Mouse (Mus musculus) embryonic facial prominence, embryonic 11.5 days (tissue): ENCODE results near the gene Map3k14. TPM values are rescaled to one million over a fixed set of nuclear protein-coding genes. Genes with fewer than 3 reads are reported as not detected.

ENCODE experiments used
- ATAC-seq: fragments of 200-750 bp; cut with Nextera tagmentation; replicated peaks from 2 replicates; pipeline ENCODE4 v1.8.0; 2017; ENCODE audit warnings: low read depth; ENCODE audit not compliant: insufficient number of reproducible peaks, low FRiP score, low TSS enrichment
- DNase-seq: peaks from one replicate; pipeline ENCODE4 v3.0.0-alpha.2; 2015; ENCODE audit warnings: low spot score
- H3K27ac ChIP-seq: fragments of 300-500 bp; sonication (generic); replicated peaks from 2 replicates; pipeline ENCODE4 v1.5.1; 2014; ENCODE audit warnings: mild to moderate bottlenecking, low read depth, low read length, control low read depth
- H3K27me3 ChIP-seq: fragments of 300-500 bp; sonication (generic); 2 replicates; pipeline ENCODE4 v1.6.1; 2014; ENCODE audit warnings: mild to moderate bottlenecking, low read length, moderate library complexity, mixed read lengths; ENCODE audit not compliant: control insufficient read depth, insufficient read depth
- H3K36me3 ChIP-seq: fragments of 300-500 bp; sonication (generic); replicated peaks from 2 replicates; pipeline ENCODE4 v1.6.1; 2014; ENCODE audit warnings: low read depth, mild to moderate bottlenecking, low read length, moderate library complexity, mixed read lengths; ENCODE audit not compliant: control insufficient read depth, insufficient read depth
- H3K4me1 ChIP-seq: fragments of 300-500 bp; sonication (generic); 2 replicates; pipeline ENCODE4 v1.6.1; 2014; ENCODE audit warnings: low read length, mixed read lengths; ENCODE audit not compliant: control insufficient read depth, insufficient read depth
- H3K4me2 ChIP-seq: fragments of 300-500 bp; sonication (generic); 2 replicates; pipeline ENCODE4 v1.6.1; 2014; ENCODE audit warnings: low read depth, mild to moderate bottlenecking, control low read depth, low read length, moderate library complexity
- H3K4me3 ChIP-seq: fragments of 300-500 bp; sonication (generic); 2 replicates; pipeline ENCODE4 v1.5.1; 2014; ENCODE audit warnings: low read depth, low read length, control low read depth
- H3K9ac ChIP-seq: fragments of 300-500 bp; sonication (generic); replicated peaks from 2 replicates; pipeline ENCODE4 v1.6.1; 2014; ENCODE audit warnings: mild to moderate bottlenecking, control low read depth, low read length
- H3K9me3 ChIP-seq: fragments of 300-500 bp; sonication (generic); replicated peaks from 2 replicates; pipeline ENCODE4 v1.6.1; 2016; ENCODE audit warnings: mild to moderate bottlenecking, low read length, inconsistent platforms, mixed read lengths; ENCODE audit not compliant: control insufficient read depth
- WGBS: fragments of 180-500 bp; shearing (Covaris S2); extraction: QIAGEN DNeasy Blood & Tissue Kit; methylation state at CpG from one replicate; pipeline ENCODE4 v1.1.7; 2014; 5-methylcytosine and 5-hydroxymethylcytosine counted together
- polyA plus RNA-seq: library from polyadenylated mRNA; unstranded; fragments of >200 nt; fragmentation: Nextera tagmentation; extraction: Ambion mirVana; gene quantifications from 2 replicates; pipeline ENCODE4 v1.2.1, GENCODE M21; 2014

The Map3k14 gene
- polyA plus RNA-seq, 1 experiment from 2014 or later, result 1.9 TPM

GRCm38 (mm10) chr11:103262412-103263267, 4.6 kb downstream of the Map3k14 start:
- Histone ChIP-seq H3K9me3 (no peaks in the 10 kb centered on the region), H3K4me1 (no peaks in the 10 kb centered on the region), H3K27ac (no peak overlapping the region), H3K4me3 (no peak overlapping the region), H3K4me2 (no peak overlapping the region), H3K9ac (no peak overlapping the region), H3K36me3 (no peaks in the 10 kb centered on the region), H3K27me3 (no peaks in the 10 kb centered on the region)
- no peak for DNase-seq
- no peak for ATAC-seq
- 74% methylated on average over 20 of the region's 20 CpGs for WGBS

DNA sequence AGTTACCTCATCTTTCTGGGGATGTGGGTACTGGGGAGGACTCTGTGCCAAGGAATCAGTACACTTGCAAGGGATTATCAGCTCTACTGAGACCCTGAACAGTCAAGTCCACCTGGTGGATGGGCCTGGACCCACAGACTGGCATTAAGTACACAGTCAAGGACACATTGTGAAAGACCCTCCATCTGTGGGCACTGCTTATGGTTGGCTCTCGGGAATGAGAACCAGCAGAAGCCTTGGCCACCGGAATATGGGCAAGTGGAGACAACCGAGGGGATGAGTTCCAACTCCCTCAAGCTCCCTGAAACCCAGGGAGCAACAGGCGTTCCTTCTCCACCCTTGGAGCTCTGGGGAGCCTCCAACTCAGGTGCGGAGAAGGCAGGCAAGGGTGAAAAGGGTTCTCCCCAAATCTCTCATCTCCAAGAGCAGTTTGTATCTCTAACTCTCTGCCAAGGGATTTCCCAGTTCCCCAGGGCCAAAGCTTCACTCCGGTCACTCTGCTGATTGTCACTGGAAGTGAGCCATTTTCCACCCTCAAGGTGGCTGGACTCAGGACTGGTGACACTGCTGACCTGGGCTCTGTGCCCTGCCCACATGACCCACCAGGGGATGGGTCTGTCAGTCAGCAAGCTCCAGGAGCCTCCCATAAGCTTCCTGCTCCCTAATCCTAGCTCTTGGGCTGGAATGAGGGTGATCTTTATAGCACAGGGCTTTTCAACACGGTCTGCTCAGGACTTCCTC, 5.4 kb downstream of the Map3k14 start:
- Histone ChIP-seq H3K9me3 (no peaks in the 10 kb centered on the region), H3K4me1 (no peaks in the 10 kb centered on the region), H3K36me3 (no peaks in the 10 kb centered on the region), H3K27me3 (no peaks in the 10 kb centered on the region), H3K4me3 (no peak overlapping the region), H3K4me2 (no peak overlapping the region), H3K27ac (no peak overlapping the region), H3K9ac (no peak overlapping the region)
- ATAC-seq (no peak), DNase-seq (no peak)
- 90% methylated on average over 7 of the region's 7 CpGs for WGBS

DNA sequence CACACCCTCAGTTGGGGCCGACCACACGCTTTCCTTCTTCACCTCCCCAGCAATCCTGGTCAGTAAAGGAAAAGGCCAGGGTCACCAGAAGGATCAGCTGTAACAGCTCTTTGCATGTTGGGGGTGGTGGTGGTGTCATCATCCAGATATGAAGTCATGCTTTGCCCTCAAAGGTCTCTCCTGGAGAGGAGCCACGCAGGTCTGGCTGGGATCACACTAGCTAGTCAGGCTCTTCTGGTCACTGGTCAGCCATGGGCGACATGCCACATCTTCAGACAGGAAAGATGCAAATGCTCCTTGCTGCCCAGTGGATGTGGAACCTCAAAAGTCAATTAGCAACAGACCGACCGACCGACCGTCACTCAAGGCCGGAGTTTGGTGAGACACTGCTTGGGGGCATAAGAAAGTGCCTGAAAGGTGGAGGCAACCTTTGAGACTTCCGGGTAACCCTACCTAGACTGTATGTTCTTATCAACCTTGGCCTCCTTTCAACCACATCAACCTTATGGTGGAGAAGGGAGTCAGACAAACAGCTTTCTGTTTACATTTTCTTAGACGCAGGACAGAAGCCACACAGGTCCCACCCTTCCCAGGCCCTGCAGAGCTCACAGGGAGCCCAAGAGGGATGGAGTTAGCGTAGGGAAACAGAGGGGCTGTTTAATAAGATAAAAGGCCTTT, 6.6 kb downstream of the Map3k14 start:
- no peak overlapping the region for H3K9ac ChIP-seq
- no peak overlapping the region for H3K4me2 ChIP-seq
- no peaks in the 10 kb centered on the region for H3K36me3 ChIP-seq
- no peaks in the 10 kb centered on the region for H3K4me1 ChIP-seq
- DNase-seq, result no peak
- WGBS, result 84% methylated on average over 12 of the region's 12 CpGs
- no peak overlapping the region for H3K4me3 ChIP-seq
- H3K9me3 ChIP-seq, result no peaks in the 10 kb centered on the region
- no peak overlapping the region for H3K27ac ChIP-seq
- no peaks in the 10 kb centered on the region for H3K27me3 ChIP-seq
- no peak for ATAC-seq

GRCm38 (mm10) chr11:103260034-103260433, 7.2 kb downstream of the Map3k14 start:
- no peak overlapping the region for H3K4me3 ChIP-seq
- H3K9me3 ChIP-seq, result no peaks in the 10 kb centered on the region
- no peaks in the 10 kb centered on the region for H3K27me3 ChIP-seq
- DNase-seq (no peak), ATAC-seq (no peak)
- H3K27ac ChIP-seq, result no peak overlapping the region
- H3K4me2 ChIP-seq, result no peak overlapping the region
- WGBS, result 88% methylated on average over 5 of the region's 5 CpGs
- no peaks in the 10 kb centered on the region for H3K4me1 ChIP-seq
- H3K36me3 ChIP-seq, result no peaks in the 10 kb centered on the region
- no peak overlapping the region for H3K9ac ChIP-seq

- Histone ChIP-seq H3K36me3 (no peaks in the 10 kb centered on the region), H3K27me3 (no peaks in the 10 kb centered on the region), H3K9me3 (no peaks in the 10 kb centered on the region), H3K9ac (no peak overlapping the region), H3K4me3 (no peak overlapping the region), H3K4me2 (no peak overlapping the region), H3K27ac (no peak overlapping the region), H3K4me1 (no peaks in the 10 kb centered on the region)
- DNase-seq (no peak), ATAC-seq (no peak)
- 87% methylated on average over 4 of the region's 4 CpGs for WGBS
Measured at GRCm38 (mm10) chr11:103257938-103258481, 9.3 kb downstream of the Map3k14 start.

GRCm38 (mm10) chr11:103253605-103254004, 13.7 kb downstream of the Map3k14 start:
- Histone ChIP-seq H3K4me2 (no peak overlapping the region), H3K9ac (no peak overlapping the region), H3K9me3 (no peaks in the 10 kb centered on the region), H3K27ac (no peak overlapping the region), H3K4me1 (no peaks in the 10 kb centered on the region), H3K36me3 (no peaks in the 10 kb centered on the region), H3K27me3 (no peaks in the 10 kb centered on the region), H3K4me3 (no peak overlapping the region)
- DNase-seq (no peak), ATAC-seq (no peak)
- 82% methylated on average over 5 of the region's 5 CpGs for WGBS

- H3K36me3 ChIP-seq, result no peaks in the 10 kb centered on the region
- H3K4me1 ChIP-seq, result no peaks in the 10 kb centered on the region; the same call in 1 of the 2 replicates
- no peak overlapping the region for H3K9ac ChIP-seq
- H3K27me3 ChIP-seq, result no peaks in the 10 kb centered on the region
- 93% methylated on average over 5 of the region's 5 CpGs for WGBS
- H3K4me2 ChIP-seq, result no peak overlapping the region
- no peaks in the 10 kb centered on the region for H3K9me3 ChIP-seq
- ATAC-seq, result no peak
- H3K27ac ChIP-seq, result no peak overlapping the region
- no peak overlapping the region for H3K4me3 ChIP-seq
- no peak for DNase-seq
Measured at GRCm38 (mm10) chr11:103252380-103252779, 14.9 kb downstream of the Map3k14 start.
